Mouse (Mus musculus) erythroblast, adult 5-6 weeks (primary cell): ENCODE results near the gene Syn2. TPM values are rescaled to one million over a fixed set of nuclear protein-coding genes. Genes with fewer than 3 reads are reported as not detected.
"Not testable (repeated sequence)": the region's sequence is repeated elsewhere in the genome, so short reads cannot be mapped to it uniquely, and the experiment has no call there.

Source experiments
- ATAC-seq: replicated peaks from 2 replicates; pipeline ENCODE4 v1.8.0; 2016; ENCODE audit warnings: moderate number of reproducible peaks, mild to moderate bottlenecking, moderate TSS enrichment, inconsistent platforms; ENCODE audit not compliant: poor library complexity, low FRiP score, severe bottlenecking
- total RNA-seq, 2 experiments: library from RNA; stranded (forward) in 1 of 2; stranded (reverse) in 1 of 2; fragments of 150-400 nt in 1 of 2; fragments of 200-764, 138-1000 nt in 1 of 2; gene quantifications; 2 replicates each; pipeline versions ENCODE4 v1.2.3 to v1.2.4; 2015 to 2017; ENCODE audit warnings: low replicate concordance in 2 of 2

Gene Syn2
- total RNA-seq, 2 experiments from 2014 or later: not detected

- ATAC-seq: no peak
These were observed 104.6 kb downstream of the Syn2 start for GRCm38 (mm10) chr6:115239335-115239734.

- not testable (repeated sequence) for ATAC-seq
These were observed 105.7 kb downstream of the Syn2 start for GRCm38 (mm10) chr6:115240431-115240830.

GRCm38 (mm10) chr6:115241131-115241699 is 106.5 kb downstream of the Syn2 start:
- ATAC-seq: no peak

GRCm38 (mm10) chr6:115241939-115242338 is 107.2 kb downstream of the Syn2 start:
- ATAC-seq: no peak

GRCm38 (mm10) chr6:115244222-115244621 is 109.5 kb downstream of the Syn2 start:
- ATAC-seq: no peak

- ATAC-seq: no peak
These were observed 110.9 kb downstream of the Syn2 start for GRCm38 (mm10) chr6:115245500-115246058.

- ATAC-seq: no peak
These were observed 116.9 kb downstream of the Syn2 start for GRCm38 (mm10) chr6:115251531-115251985.

GRCm38 (mm10) chr6:115252099-115252873 is 117.6 kb downstream of the Syn2 start, which contains the start of gene Timp4:
TSS of gene Timp4 (minus strand) at chr6:115252205.
- no peak for ATAC-seq

GRCm38 (mm10) chr6:115255171-115255570 is 120.5 kb downstream of the Syn2 start:
- no peak for ATAC-seq

- ATAC-seq: no peak
These were observed 125.8 kb downstream of the Syn2 start for GRCm38 (mm10) chr6:115260507-115260906.

- ATAC-seq: no peak
These were observed 132.1 kb downstream of the Syn2 start for GRCm38 (mm10) chr6:115266791-115267190.

GRCm38 (mm10) chr6:115267916-115268315 is 133.2 kb downstream of the Syn2 start:
- ATAC-seq: no peak

GRCm38 (mm10) chr6:115268551-115269385 is 134.1 kb downstream of the Syn2 start:
- ATAC-seq: no peak

- no peak for ATAC-seq
These were observed 134.9 kb downstream of the Syn2 start for GRCm38 (mm10) chr6:115269561-115269960.

GRCm38 (mm10) chr6:115270085-115270484 is 135.4 kb downstream of the Syn2 start:
- no peak for ATAC-seq

GRCm38 (mm10) chr6:115271326-115271725 is 136.6 kb downstream of the Syn2 start:
- no peak for ATAC-seq

- ATAC-seq: no peak
These were observed 137.2 kb downstream of the Syn2 start for GRCm38 (mm10) chr6:115271866-115272271.

GRCm38 (mm10) chr6:115273346-115273745 is 138.6 kb downstream of the Syn2 start:
- no peak for ATAC-seq

- ATAC-seq: no peak
These were observed 140.0 kb downstream of the Syn2 start for GRCm38 (mm10) chr6:115274705-115275104.
